Mouse (Mus musculus) thymus, adult 2 months (tissue): ENCODE measurements around the gene Ddr2.

ENCODE experiments used
- CTCF ChIP-seq: fragments of 200-500 bp; IDR thresholded peaks from 2 replicates; pipeline ENCODE4 v1.5.1; 2012; ENCODE audit warnings: mild to moderate bottlenecking, control low read depth, low read length, moderate library complexity, borderline replicate concordance; ENCODE audit not compliant: control insufficient read depth, poor library complexity, insufficient read depth; ENCODE audit errors: extremely low read depth
- POLR2A ChIP-seq: fragments of 200-500 bp; IDR thresholded peaks from 2 replicates; pipeline ENCODE4 v1.6.1; 2012; ENCODE audit warnings: mild to moderate bottlenecking, low read length, control low read depth, moderate library complexity; ENCODE audit not compliant: control insufficient read depth, poor library complexity, insufficient read depth; ENCODE audit errors: extremely low read depth

DNA sequence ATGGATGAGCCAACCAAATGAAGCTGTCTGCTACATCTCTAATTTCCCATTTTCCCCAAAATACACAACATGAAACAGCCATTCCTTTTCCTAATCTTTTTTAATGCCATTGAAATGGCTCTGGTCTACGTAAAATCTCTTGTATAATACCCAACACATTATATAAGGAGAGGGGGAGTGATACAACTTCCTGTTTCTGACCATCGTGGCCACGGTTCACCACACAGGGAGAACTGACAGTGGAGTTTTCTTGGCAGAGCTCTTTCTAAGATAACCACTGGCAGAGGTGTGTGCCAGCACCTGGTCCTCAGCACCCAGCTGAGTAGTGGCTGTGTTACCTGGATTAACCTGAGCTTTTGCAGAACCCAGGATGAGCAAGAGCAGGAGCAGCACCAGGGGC is 75.0 kb downstream of the Ddr2 start:
- TF ChIP-seq CTCF (no peak), POLR2A (no peak)
